In genomic region chr11:109473171-109474085, GRCm38 (mm10) we compare ENCODE assay signal across 8 mouse cellular contexts. TPM values are rescaled to one million over a fixed set of nuclear protein-coding genes. Genes with fewer than 3 reads are reported as not detected.
DNase-seq lines count a peak whose midpoint lies in the region; ATAC-seq lines count a peak whose summit lies in the region.

Gene Arsg (plus strand): TSS chr11:109473374.
Gene Slc16a6 (minus strand): TSS chr11:109473598.

- DNase-seq in CD4-positive, CD25-positive, alpha-beta regulatory T cell, adult 2 months (ENCODE audit: low read depth, low spot score), result peak; percentile 94
- peak; percentile 69 for DNase-seq in brain, embryonic 18.5 days (ENCODE audit: low read depth, low spot score)
- DNase-seq in kidney, postnatal 10 days, result peak; percentile 89
- DNase-seq in naive thymus-derived CD4-positive, alpha-beta T cell, adult 2 months (ENCODE audit: low read depth), result peak; percentile 93
- peak; percentile 96 for DNase-seq in splenic B cell, adult 2 months (ENCODE audit: low read depth, low spot score)

- no peaks in the 10 kb centered on the region for H3K27me3 ChIP-seq in erythroblast, embryonic 14.5 days (ENCODE audit: control insufficient read depth)
- peaks cover 19% of the 10 kb centered on the region for H3K27me3 ChIP-seq in heart, embryonic 13.5 days (replicated peaks)
- no peaks in the 10 kb centered on the region for H3K27me3 ChIP-seq in liver, embryonic 12.5 days (replicated peaks)
- H3K27me3 ChIP-seq in splenic B cell, adult 2 months (ENCODE audit: control insufficient read depth, insufficient read depth, low read length, poor library complexity, severe bottlenecking), result no peaks in the 10 kb centered on the region

- peak within 1 kb of the TSS; percentile 90 for H3K4me2 ChIP-seq in heart, embryonic 13.5 days
- H3K4me2 ChIP-seq in liver, embryonic 12.5 days, result peak within 1 kb of the TSS; percentile 96

- H3K4me3 ChIP-seq in erythroblast, embryonic 14.5 days (replicated peaks), result peak within 1 kb of the TSS; percentile 100
- H3K4me3 ChIP-seq in heart, embryonic 13.5 days, result peak within 1 kb of the TSS; percentile 87
- H3K4me3 ChIP-seq in liver, embryonic 12.5 days, result peak within 1 kb of the TSS; percentile 77

- H3K27ac ChIP-seq in heart, embryonic 13.5 days (replicated peaks), result peak within 1 kb of the TSS; percentile 89
- peak within 1 kb of the TSS; percentile 99 for H3K27ac ChIP-seq in liver, embryonic 12.5 days

- peak; percentile 69 for ATAC-seq in heart, embryonic 13.5 days (ENCODE audit: extremely low read depth, insufficient number of reproducible peaks, low FRiP score, low TSS enrichment)
- ATAC-seq in liver, embryonic 12.5 days, result peak; percentile 87

- peaks cover 76% of the 10 kb centered on the region for H3K4me1 ChIP-seq in erythroblast, embryonic 14.5 days (ENCODE audit: control insufficient read depth)
- peaks cover 45% of the 10 kb centered on the region for H3K4me1 ChIP-seq in heart, embryonic 13.5 days
- H3K4me1 ChIP-seq in liver, embryonic 12.5 days, result peaks cover 75% of the 10 kb centered on the region

- under 1% methylated on average over 105 of the region's 111 CpGs for WGBS in heart, embryonic 13.5 days
- under 1% methylated on average over 96 of the region's 111 CpGs for WGBS in liver, embryonic 12.5 days (ENCODE audit: insufficient replicate concordance)

- peaks cover 32% of the 10 kb centered on the region for H3K36me3 ChIP-seq in erythroblast, embryonic 14.5 days (ENCODE audit: control insufficient read depth)
- no peaks in the 10 kb centered on the region for H3K36me3 ChIP-seq in heart, embryonic 13.5 days
- H3K36me3 ChIP-seq in liver, embryonic 12.5 days, result peaks cover 14% of the 10 kb centered on the region
- no peaks in the 10 kb centered on the region; the same call in 1 of the 2 replicates for H3K36me3 ChIP-seq in splenic B cell, adult 2 months (ENCODE audit: control insufficient read depth, insufficient read depth, low read length, poor library complexity, severe bottlenecking)

- H3K9ac ChIP-seq in heart, embryonic 13.5 days, result peak within 1 kb of the TSS; percentile 92
- H3K9ac ChIP-seq in liver, embryonic 12.5 days, result peak within 1 kb of the TSS; percentile 99

- H3K9me3 ChIP-seq in erythroblast, embryonic 14.5 days (ENCODE audit: control insufficient read depth, low read length), result no peaks in the 10 kb centered on the region
- H3K9me3 ChIP-seq in heart, embryonic 13.5 days, result no peaks in the 10 kb centered on the region
- no peaks in the 10 kb centered on the region for H3K9me3 ChIP-seq in liver, embryonic 12.5 days (replicated peaks)

RNA-seq across cellular contexts. Expression of gene Arsg, which starts in this region (rescaled TPM):
- polyA plus RNA-seq in erythroblast, embryonic 14.5 days (2012), result 0.09 and 0.17 TPM in 2 replicates
- 3.8 and 3.9 TPM in 2 replicates for polyA plus RNA-seq in heart, embryonic 13.5 days (2015; fragmentation: Nextera tagmentation; extraction: Ambion mirVana)
- polyA plus RNA-seq in liver, embryonic 12.5 days (2016; fragmentation: Nextera tagmentation; extraction: Ambion mirVana), result 2.9 and 3.7 TPM in 2 replicates

RNA-seq across cellular contexts. Expression of gene Slc16a6, which starts in this region (rescaled TPM):
- polyA plus RNA-seq in erythroblast, embryonic 14.5 days (2012), result 4.7 and 5.3 TPM in 2 replicates
- polyA plus RNA-seq in heart, embryonic 13.5 days (2015; fragmentation: Nextera tagmentation; extraction: Ambion mirVana), result 9.6 and 9.7 TPM in 2 replicates
- 51.5 and 53.7 TPM in 2 replicates for polyA plus RNA-seq in liver, embryonic 12.5 days (2016; fragmentation: Nextera tagmentation; extraction: Ambion mirVana)

Comparison
In these comparisons a context has a peak if more than half of its experiments do, and no peak if none do; other contexts are left out.
1. Peak in every context shown above with its lines: DNase-seq, ATAC-seq, H3K4me3 ChIP-seq and H3K27ac ChIP-seq.